Mouse (Mus musculus): Measurements from ENCODE around the gene Slc12a5.

Gene Slc12a5

GRCm38 (mm10) chr2:164979749-164980148, 19.1 kb downstream of the Slc12a5 start:
- DNase-seq (ENCODE audit: low spot score), result peak; percentile 33

- no peak for DNase-seq (ENCODE audit: low spot score)
These were observed 25.4 kb downstream of the Slc12a5 start for GRCm38 (mm10) chr2:164985962-164986361.

- no peak for DNase-seq (ENCODE audit: low spot score)
These were observed 25.9 kb downstream of the Slc12a5 start for GRCm38 (mm10) chr2:164986371-164987027.

- DNase-seq (ENCODE audit: low spot score), result no peak
These were observed 28.2 kb downstream of the Slc12a5 start for GRCm38 (mm10) chr2:164988777-164989176.

- no peak for DNase-seq (ENCODE audit: low spot score)
These were observed 30.5 kb downstream of the Slc12a5 start for GRCm38 (mm10) chr2:164991111-164991510.

GRCm38 (mm10) chr2:164991808-164992207, 31.2 kb downstream of the Slc12a5 start:
- no peak for DNase-seq (ENCODE audit: low spot score)

GRCm38 (mm10) chr2:164994156-164994555, 33.6 kb downstream of the Slc12a5 start:
- no peak for DNase-seq (ENCODE audit: low spot score)

- no peak for DNase-seq (ENCODE audit: low spot score)
These were observed 34.2 kb downstream of the Slc12a5 start for GRCm38 (mm10) chr2:164994659-164995428.

GRCm38 (mm10) chr2:164995976-164996375, 35.4 kb downstream of the Slc12a5 start:
- no peak for DNase-seq (ENCODE audit: low spot score)

GRCm38 (mm10) chr2:164996848-164997720, 36.5 kb downstream of the Slc12a5 start:
- no peak for DNase-seq (ENCODE audit: low spot score)

- DNase-seq (ENCODE audit: low spot score), result no peak
These were observed 37.3 kb downstream of the Slc12a5 start for GRCm38 (mm10) chr2:164997721-164998428.

- no peak for DNase-seq (ENCODE audit: low spot score)
These were observed 41.4 kb downstream of the Slc12a5 start for GRCm38 (mm10) chr2:165001958-165002357.

- DNase-seq (ENCODE audit: low spot score), result no peak
These were observed 42.5 kb downstream of the Slc12a5 start for GRCm38 (mm10) chr2:165003108-165003507.

- DNase-seq (ENCODE audit: low spot score), result no peak
These were observed 43.6 kb downstream of the Slc12a5 start for GRCm38 (mm10) chr2:165004237-165004636.

- DNase-seq (ENCODE audit: low spot score), result peak; percentile 29
These were observed 46.2 kb downstream of the Slc12a5 start for GRCm38 (mm10) chr2:165006813-165007212.

- DNase-seq (ENCODE audit: low spot score), result no peak
These were observed 47.4 kb downstream of the Slc12a5 start for GRCm38 (mm10) chr2:165007986-165008385.

GRCm38 (mm10) chr2:165009161-165009560, 48.6 kb downstream of the Slc12a5 start:
- no peak for DNase-seq (ENCODE audit: low spot score)

GRCm38 (mm10) chr2:165009581-165009980, 49.0 kb downstream of the Slc12a5 start:
- DNase-seq (ENCODE audit: low spot score), result no peak

GRCm38 (mm10) chr2:165010351-165010750, 49.7 kb downstream of the Slc12a5 start:
- DNase-seq (ENCODE audit: low spot score), result peak; percentile 42

GRCm38 (mm10) chr2:165014935-165015334, 54.3 kb downstream of the Slc12a5 start:
- no peak for DNase-seq (ENCODE audit: low spot score)

GRCm38 (mm10) chr2:165020490-165020889, 59.9 kb downstream of the Slc12a5 start:
- DNase-seq (ENCODE audit: low spot score), result no peak

- no peak for DNase-seq (ENCODE audit: low spot score)
These were observed 66.6 kb downstream of the Slc12a5 start for GRCm38 (mm10) chr2:165027163-165027562.
